Mouse (Mus musculus) MEL (cell line): ENCODE data around the gene Iyd.

Experiments used
- CHD1 ChIP-seq: IDR thresholded peaks from 2 replicates; pipeline ENCODE4 v1.6.1; 2012; ENCODE audit warnings: low read depth, mild to moderate bottlenecking, inconsistent platforms, low read length, improper control_type of control experiment
- CHD2 ChIP-seq: IDR thresholded peaks from 2 replicates; pipeline ENCODE4 v1.6.1; 2011; ENCODE audit warnings: low read length, improper control_type of control experiment
- CTCF ChIP-seq, 3 experiments: IDR thresholded peaks in 2 of 3; conservative IDR thresholded peaks in 1 of 3; 2 replicates each; pipeline ENCODE4 v1.5.1; 2011 to 2012; ENCODE audit warnings: low read length in 3 of 3, low read depth in 2 of 3, mild to moderate bottlenecking in 2 of 3, improper control_type of control experiment in 1 of 3, inconsistent platforms in 1 of 3, mixed read lengths in 1 of 3, moderate library complexity in 1 of 3; ENCODE audit not compliant: control insufficient read depth in 1 of 3, insufficient read depth in 1 of 3, poor library complexity in 1 of 3, severe bottlenecking in 1 of 3
- MAFK ChIP-seq: IDR thresholded peaks from 2 replicates; pipeline ENCODE4 v1.6.1; 2011; ENCODE audit warnings: low read depth, mild to moderate bottlenecking, low read length, improper control_type of control experiment, borderline replicate concordance
- MAX ChIP-seq: IDR thresholded peaks from 2 replicates; pipeline ENCODE4 v1.6.1; 2011; ENCODE audit warnings: low read length, improper control_type of control experiment
- MYC ChIP-seq: IDR thresholded peaks from 2 replicates; pipeline ENCODE4 v1.6.1; 2011; ENCODE audit warnings: low read depth, mild to moderate bottlenecking, low read length, improper control_type of control experiment, moderate library complexity
- POLR2A ChIP-seq, 2 experiments: IDR thresholded peaks; 2 replicates each; pipeline ENCODE4 v1.6.1; 2011 to 2012; ENCODE audit warnings: low read length in 2 of 2, mild to moderate bottlenecking in 2 of 2, control low read depth in 1 of 2, improper control_type of control experiment in 1 of 2, low read depth in 1 of 2, moderate library complexity in 1 of 2; ENCODE audit not compliant: control insufficient read depth in 1 of 2, insufficient read depth in 1 of 2, poor library complexity in 1 of 2
- SMC3 ChIP-seq: IDR thresholded peaks from 2 replicates; pipeline ENCODE4 v1.6.1; 2011; ENCODE audit warnings: low read depth, low read length, improper control_type of control experiment
- TCF12 ChIP-seq: IDR thresholded peaks from 2 replicates; pipeline ENCODE4 v1.6.1; 2014; ENCODE audit warnings: low read depth, mild to moderate bottlenecking, inconsistent platforms, low read length, improper control_type of control experiment, moderate library complexity
- USF1 ChIP-seq: IDR thresholded peaks from 2 replicates; pipeline ENCODE4 v1.6.1; 2014; ENCODE audit warnings: low read depth, mild to moderate bottlenecking, inconsistent platforms, low read length, improper control_type of control experiment, moderate library complexity
- ZMIZ1 ChIP-seq: IDR thresholded peaks from 2 replicates; pipeline ENCODE4 v1.6.1; 2012; ENCODE audit warnings: low read depth, mild to moderate bottlenecking, inconsistent platforms, low read length, improper control_type of control experiment, moderate library complexity

DNA sequence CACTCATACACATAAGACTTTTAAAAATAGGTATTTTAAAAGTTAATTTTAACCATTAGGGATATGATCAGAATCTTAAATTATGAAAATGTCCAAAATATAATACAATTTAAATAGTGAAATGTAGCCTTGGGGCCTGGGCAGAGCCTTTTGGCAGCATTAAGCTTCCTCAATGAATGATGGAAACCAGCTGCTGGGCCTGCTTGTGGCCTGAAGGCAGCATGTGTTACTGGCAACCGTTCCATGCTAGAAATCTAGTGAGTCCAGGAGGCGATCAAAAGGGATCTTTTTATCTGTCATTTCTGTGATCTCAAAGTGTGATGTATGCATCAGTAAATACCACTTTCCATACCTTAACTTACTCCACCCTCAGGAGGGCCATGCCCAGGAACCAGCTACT is 9.3 kb downstream of the Iyd start:
- no peak for TF ChIP-seq CTCF (IDR thresholded peaks at IDR 0.05 in 2 of 3, conservative IDR thresholded peaks at IDR 0.05 in 1 of 3; ENCODE audit: control insufficient read depth in 1 of 3, insufficient read depth in 1 of 3, low read depth in 2 of 3, low read length in 3 of 3, poor library complexity in 1 of 3, severe bottlenecking in 1 of 3)
- no peak for TF ChIP-seq TCF12
- no peak for TF ChIP-seq CHD1
- no peak for TF ChIP-seq USF1
- no peak for TF ChIP-seq ZMIZ1
- no peak for TF ChIP-seq POLR2A (IDR thresholded peaks at IDR 0.05; ENCODE audit: control insufficient read depth in 1 of 2, insufficient read depth in 1 of 2, low read depth in 1 of 2, low read length in 2 of 2, poor library complexity in 1 of 2)
- TF ChIP-seq MYC: no peak
- no peak for TF ChIP-seq SMC3
- no peak for TF ChIP-seq MAX
- TF ChIP-seq CHD2: no peak
- TF ChIP-seq MAFK: no peak
